Mouse (Mus musculus) limb, embryonic 14.5 days (tissue): Measurements from ENCODE around the gene Epm2aip1. TPM values are rescaled to one million over a fixed set of nuclear protein-coding genes. Genes with fewer than 3 reads are reported as not detected.
A peak's percentile ranks its signal among the peaks of the same experiment; 100 is the strongest.

Experiments
- ATAC-seq: fragments of 200-750 bp; cut with Nextera tagmentation; 2 replicates; pipeline ENCODE4 v1.8.0; 2017; ENCODE audit warnings: low read depth, moderate number of reproducible peaks, moderate TSS enrichment; ENCODE audit not compliant: low FRiP score
- DNase-seq: peaks from one replicate; pipeline ENCODE4 v3.0.0-alpha.2; 2015; ENCODE audit warnings: low spot score
- H3K27ac ChIP-seq: fragments of 300-500 bp; sonication (generic); replicated peaks from 2 replicates; pipeline ENCODE4 v1.5.1; 2014; ENCODE audit warnings: low read depth, mild to moderate bottlenecking, low read length, moderate library complexity, mixed read lengths
- H3K27me3 ChIP-seq: fragments of 300-500 bp; sonication (generic); 2 replicates; pipeline ENCODE4 v1.6.1; 2014; ENCODE audit warnings: low read length, mixed read lengths; ENCODE audit not compliant: control insufficient read depth, insufficient read depth
- H3K36me3 ChIP-seq: fragments of 300-500 bp; sonication (generic); 2 replicates; pipeline ENCODE4 v1.6.1; 2014; ENCODE audit warnings: mild to moderate bottlenecking, low read length, moderate library complexity, mixed read lengths; ENCODE audit not compliant: control insufficient read depth, insufficient read depth
- H3K4me1 ChIP-seq: fragments of 300-500 bp; sonication (generic); 2 replicates; pipeline ENCODE4 v1.6.1; 2014; ENCODE audit warnings: antibody characterized with exemption, low read length, mixed read lengths; ENCODE audit not compliant: control insufficient read depth, insufficient read depth
- H3K4me2 ChIP-seq: fragments of 300-500 bp; sonication (generic); replicated peaks from 2 replicates; pipeline ENCODE4 v1.6.1; 2014; ENCODE audit warnings: low read depth, mild to moderate bottlenecking, low read length, moderate library complexity; ENCODE audit not compliant: severe bottlenecking
- H3K4me3 ChIP-seq: fragments of 300-500 bp; sonication (generic); replicated peaks from 2 replicates; pipeline ENCODE4 v1.5.1; 2014; ENCODE audit warnings: low read length
- H3K9ac ChIP-seq: fragments of 300-500 bp; sonication (generic); 2 replicates; pipeline ENCODE4 v1.6.1; 2014; ENCODE audit warnings: mild to moderate bottlenecking, low read depth, low read length, moderate library complexity; ENCODE audit not compliant: severe bottlenecking
- H3K9me3 ChIP-seq: fragments of 300-500 bp; sonication (generic); 2 replicates; pipeline ENCODE4 v1.6.1; 2016; ENCODE audit warnings: low read length; ENCODE audit not compliant: control insufficient read depth
- POLR2A ChIP-seq: fragments of 200-500 bp; IDR thresholded peaks from 2 replicates; pipeline ENCODE4 v1.8.0; 2012; ENCODE audit warnings: inconsistent platforms, mild to moderate bottlenecking, moderate library complexity, borderline replicate concordance; ENCODE audit not compliant: insufficient read depth, insufficient read length; ENCODE audit errors: extremely low read depth
- WGBS: fragments of 180-500 bp; shearing (Covaris S2); extraction: QIAGEN DNeasy Blood & Tissue Kit; methylation state at CpG from one replicate; pipeline ENCODE4 v1.1.7; 2014; 5-methylcytosine and 5-hydroxymethylcytosine counted together
- polyA plus RNA-seq, 2 experiments: library from polyadenylated mRNA; depleted of rRNA in 1 of 2; stranded (reverse) in 1 of 2; unstranded in 1 of 2; fragments of >200 nt; fragmentation: Nextera tagmentation in 1 of 2; extraction: Ambion mirVana in 1 of 2; gene quantifications; 2 replicates each; pipeline versions ENCODE4 v1.2.1 to v1.2.3; 2012 to 2014

The Epm2aip1 gene
- polyA plus RNA-seq, 2 experiments: 45.2 to 45.4 TPM

GRCm38 (mm10) chr9:111302196-111302831 is 30.6 kb downstream of the Epm2aip1 start:
- no peak for TF ChIP-seq POLR2A
- Histone ChIP-seq H3K4me3 (no peak overlapping the region), H3K9ac (no peak overlapping the region), H3K36me3 (no peaks in the 10 kb centered on the region), H3K27me3 (no peaks in the 10 kb centered on the region), H3K9me3 (no peaks in the 10 kb centered on the region), H3K27ac (no peak overlapping the region), H3K4me1 (no peaks in the 10 kb centered on the region), H3K4me2 (no peak overlapping the region)
- ATAC-seq: no peak
- DNase-seq: no peak
- 75% methylated on average over 12 of the region's 12 CpGs for WGBS

GRCm38 (mm10) chr9:111304036-111304435 is 32.3 kb downstream of the Epm2aip1 start:
- Histone ChIP-seq H3K9me3 (no peaks in the 10 kb centered on the region), H3K27ac (no peak overlapping the region), H3K27me3 (no peaks in the 10 kb centered on the region), H3K36me3 (no peaks in the 10 kb centered on the region), H3K4me2 (no peak overlapping the region), H3K4me3 (no peak overlapping the region), H3K9ac (no peak overlapping the region), H3K4me1 (no peaks in the 10 kb centered on the region)
- no peak for ATAC-seq
- no peak for TF ChIP-seq POLR2A
- DNase-seq: no peak
- WGBS: 93% methylated on average over 6 of the region's 6 CpGs

- Histone ChIP-seq H3K9me3 (peaks cover 13% of the 10 kb centered on the region; the same call in 1 of the 2 replicates), H3K27me3 (peaks cover 18% of the 10 kb centered on the region), H3K4me1 (0 out of 2 replicates have a peak, but pooled peaks cover 1% of the 10 kb centered on the region), H3K27ac (no peak overlapping the region), H3K4me3 (no peak overlapping the region), H3K4me2 (no peak overlapping the region), H3K9ac (no peak overlapping the region), H3K36me3 (no peaks in the 10 kb centered on the region)
- no peak for DNase-seq
- no peak for TF ChIP-seq POLR2A
- WGBS: 65% methylated on average over 7 of the region's 7 CpGs
- ATAC-seq: no peak
These were observed 34.4 kb downstream of the Epm2aip1 start for GRCm38 (mm10) chr9:111306142-111306541.

- ATAC-seq (no peak), DNase-seq (no peak)
- H3K4me2 ChIP-seq: peak within 1 kb of the TSS; percentile 89
- H3K4me1 ChIP-seq: 0 out of 2 replicates have a peak, but pooled peaks cover 6% of the 10 kb centered on the region
- WGBS: 11% methylated on average over 62 of the region's 72 CpGs
- H3K4me3 ChIP-seq: peak within 1 kb of the TSS; percentile 51
- peaks cover 55% of the 10 kb centered on the region for H3K27me3 ChIP-seq
- peak within 1 kb of the TSS; percentile 47 for H3K9ac ChIP-seq
- no peaks in the 10 kb centered on the region for H3K36me3 ChIP-seq
- H3K9me3 ChIP-seq: peaks cover 14% of the 10 kb centered on the region; the same call in 1 of the 2 replicates
- no peak within 1 kb of the TSS for H3K27ac ChIP-seq
- no peak for TF ChIP-seq POLR2A
These were observed 39.5 kb downstream of the Epm2aip1 start, which contains the start of gene Trank1 for GRCm38 (mm10) chr9:111311031-111311842. Trank1 (plus strand) TSS chr9:111311739.

- no peak for DNase-seq
- H3K27me3 ChIP-seq: peaks cover 55% of the 10 kb centered on the region
- TF ChIP-seq POLR2A: no peak
- peak overlapping the region; percentile 47 for H3K9ac ChIP-seq
- H3K4me2 ChIP-seq: peak overlapping the region; percentile 89
- no peaks in the 10 kb centered on the region for H3K36me3 ChIP-seq
- 6% methylated on average over 21 of the region's 98 CpGs for WGBS
- H3K4me1 ChIP-seq: 0 out of 2 replicates have a peak, but pooled peaks cover 6% of the 10 kb centered on the region
- H3K27ac ChIP-seq: no peak overlapping the region
- H3K9me3 ChIP-seq: peaks cover 14% of the 10 kb centered on the region; the same call in 1 of the 2 replicates
- peak overlapping the region; percentile 51 for H3K4me3 ChIP-seq
- peak; percentile 26; the same call in 1 of the 2 replicates for ATAC-seq
These were observed 40.2 kb downstream of the Epm2aip1 start for GRCm38 (mm10) chr9:111311843-111312441.
